Comparison of ENCODE assay signal across 16 mouse cellular contexts in genomic region chr6:100192691-100193229, GRCm38 (mm10).
DNase-seq lines count a peak whose midpoint lies in the region; ATAC-seq and TF ChIP-seq lines count a peak whose summit lies in the region.
"Had no signal": no experiment of that assay in that cellular context is flagged by ENCODE, and none has a peak within 500 bp of the region (broad histone marks: within the 10 kb centered on the region; RNA-seq: fewer than 3 reads in every experiment).

No protein-coding gene starts in this region.

- no peak for TF ChIP-seq CTCF in heart, adult 2 months (IDR thresholded peaks at IDR 0.05)

- peaks cover 19% of the 10 kb centered on the region; the same call in 1 of the 2 replicates for H3K27me3 ChIP-seq in heart, embryonic 13.5 days (replicated peaks)
- no peaks in the 10 kb centered on the region for H3K27me3 ChIP-seq in heart, adult 2 months (ENCODE audit: control insufficient read depth, insufficient read depth, low read length)
- peaks cover 40% of the 10 kb centered on the region for H3K27me3 ChIP-seq in limb, embryonic 12.5 days
- H3K27me3 ChIP-seq in limb, embryonic 10.5 days (ENCODE audit: low read depth, poor library complexity, severe bottlenecking) = peaks cover 74% of the 10 kb centered on the region
- no peaks in the 10 kb centered on the region for H3K27me3 ChIP-seq in embryonic facial prominence, embryonic 14.5 days (replicated peaks; ENCODE audit: control insufficient read depth, insufficient read depth, low read length)
- H3K27me3 ChIP-seq in splenic B cell, adult 2 months (ENCODE audit: control insufficient read depth, insufficient read depth, low read length, poor library complexity, severe bottlenecking) = no peaks in the 10 kb centered on the region

- no peak for TF ChIP-seq EP300 in heart, adult 2 months (IDR thresholded peaks at IDR 0.05; ENCODE audit: insufficient read depth, low read depth, low read length)

- H3K4me3 ChIP-seq in heart, embryonic 13.5 days = no peak overlapping the region
- H3K4me3 ChIP-seq in heart, adult 2 months = no peak overlapping the region
- no peak overlapping the region for H3K4me3 ChIP-seq in limb, embryonic 12.5 days (replicated peaks)
- H3K4me3 ChIP-seq in limb, embryonic 10.5 days = no peak overlapping the region
- no peak overlapping the region for H3K4me3 ChIP-seq in embryonic facial prominence, embryonic 14.5 days (ENCODE audit: low read depth, low read length)
- H3K4me3 ChIP-seq: liver, embryonic 12.5 days had no signal

- H3K4me1 ChIP-seq in heart, embryonic 13.5 days = peaks cover 75% of the 10 kb centered on the region
- H3K4me1 ChIP-seq in heart, adult 2 months (ENCODE audit: control insufficient read depth, insufficient read depth, low read length) = no peaks in the 10 kb centered on the region; the same call in none of the 2 replicates
- H3K4me1 ChIP-seq in limb, embryonic 12.5 days (replicated peaks) = peaks cover 36% of the 10 kb centered on the region
- peaks cover 51% of the 10 kb centered on the region for H3K4me1 ChIP-seq in limb, embryonic 10.5 days
- peaks cover 22% of the 10 kb centered on the region for H3K4me1 ChIP-seq in embryonic facial prominence, embryonic 14.5 days (ENCODE audit: control insufficient read depth, insufficient read depth, low read length)

- no peaks in the 10 kb centered on the region for H3K36me3 ChIP-seq in heart, embryonic 13.5 days
- H3K36me3 ChIP-seq in heart, adult 2 months (ENCODE audit: control insufficient read depth, insufficient read depth, low read length) = no peaks in the 10 kb centered on the region
- H3K36me3 ChIP-seq in limb, embryonic 12.5 days = no peaks in the 10 kb centered on the region
- H3K36me3 ChIP-seq in limb, embryonic 10.5 days = no peaks in the 10 kb centered on the region
- H3K36me3 ChIP-seq in embryonic facial prominence, embryonic 14.5 days (ENCODE audit: control insufficient read depth, insufficient read depth, low read length) = no peaks in the 10 kb centered on the region
- no peaks in the 10 kb centered on the region for H3K36me3 ChIP-seq in splenic B cell, adult 2 months (ENCODE audit: control insufficient read depth, insufficient read depth, low read length, poor library complexity, severe bottlenecking)
- H3K36me3 ChIP-seq: liver, embryonic 12.5 days had no signal

- TF ChIP-seq POLR2A in heart, adult 2 months (IDR thresholded peaks at IDR 0.05; ENCODE audit: insufficient read depth, low read depth, low read length) = no peak

- no peak for ATAC-seq in heart, embryonic 13.5 days (ENCODE audit: extremely low read depth, insufficient number of reproducible peaks, low FRiP score, low TSS enrichment)
- peak; percentile 30; the same call in 1 of the 2 replicates for ATAC-seq in limb, embryonic 12.5 days (ENCODE audit: insufficient number of reproducible peaks, insufficient read depth, low FRiP score, low TSS enrichment, low read depth)
- no peak for ATAC-seq in embryonic facial prominence, embryonic 14.5 days (ENCODE audit: low read depth)
- ATAC-seq: forebrain, postnatal 0 days; liver, embryonic 12.5 days had no signal

- H3K9me3 ChIP-seq in heart, embryonic 13.5 days = no peaks in the 10 kb centered on the region
- no peaks in the 10 kb centered on the region for H3K9me3 ChIP-seq in limb, embryonic 12.5 days
- no peaks in the 10 kb centered on the region for H3K9me3 ChIP-seq in limb, embryonic 10.5 days (replicated peaks)
- H3K9me3 ChIP-seq in embryonic facial prominence, embryonic 14.5 days (ENCODE audit: control insufficient read depth, low read length) = no peaks in the 10 kb centered on the region
- H3K9me3 ChIP-seq: liver, embryonic 12.5 days had no signal

- no peaks in the 10 kb centered on the region for H3K79me2 ChIP-seq in heart, adult 2 months (replicated peaks; ENCODE audit: control insufficient read depth, insufficient read depth, low read length)

- no peak overlapping the region for H3K4me2 ChIP-seq in heart, embryonic 13.5 days
- no peak overlapping the region for H3K4me2 ChIP-seq in limb, embryonic 12.5 days
- H3K4me2 ChIP-seq in embryonic facial prominence, embryonic 14.5 days (ENCODE audit: low read depth, low read length) = no peak overlapping the region
- H3K4me2 ChIP-seq: liver, embryonic 12.5 days had no signal

- intact Hi-C loops in heart, adult 2 months (cut with DNase I) = no loop called here

- WGBS in heart, embryonic 13.5 days = 62% methylated on average over 4 of the region's 4 CpGs
- 68% methylated on average over 4 of the region's 4 CpGs for WGBS in heart, adult 2 months
- 40% methylated on average over 4 of the region's 4 CpGs for WGBS in limb, embryonic 12.5 days
- 60% methylated on average over 4 of the region's 4 CpGs for WGBS in limb, embryonic 10.5 days
- 29% methylated on average over 4 of the region's 4 CpGs for WGBS in embryonic facial prominence, embryonic 14.5 days

- peak overlapping the region; percentile 29 for H3K27ac ChIP-seq in heart, embryonic 13.5 days (replicated peaks)
- no peak overlapping the region for H3K27ac ChIP-seq in heart, adult 2 months
- H3K27ac ChIP-seq in limb, embryonic 12.5 days = peak overlapping the region; percentile 62; the same call in 1 of the 2 replicates
- no peak overlapping the region for H3K27ac ChIP-seq in limb, embryonic 10.5 days
- no peak overlapping the region for H3K27ac ChIP-seq in embryonic facial prominence, embryonic 14.5 days (replicated peaks; ENCODE audit: low read depth, low read length)
- H3K27ac ChIP-seq: liver, embryonic 12.5 days; macrophage had no signal

- no peak for DNase-seq in heart, adult 2 months
- no peak for DNase-seq in limb, embryonic 10.5 days (ENCODE audit: low spot score)
- peak; percentile 77 for DNase-seq in embryonic facial prominence, embryonic 14.5 days (ENCODE audit: low spot score)
- DNase-seq in splenic B cell, adult 2 months (ENCODE audit: low read depth, low spot score) = peak; percentile 3
- DNase-seq in gastrocnemius, adult 18-20 months (ENCODE audit: low spot score) = no peak
- no peak for DNase-seq in embryo, embryonic 10 days (ENCODE audit: low spot score)
- DNase-seq: cerebellum, adult 9-10 months; forebrain, postnatal 0 days; heart, postnatal 36 days; kidney, postnatal 10 days; right cerebral cortex, adult 18-20 months; thymus, postnatal 36 days had no signal

- H3K9ac ChIP-seq in heart, embryonic 13.5 days = no peak overlapping the region
- no peak overlapping the region for H3K9ac ChIP-seq in heart, adult 2 months (ENCODE audit: low read depth, low read length)
- no peak overlapping the region for H3K9ac ChIP-seq in limb, embryonic 12.5 days (replicated peaks)
- H3K9ac ChIP-seq in embryonic facial prominence, embryonic 14.5 days (ENCODE audit: low read depth, low read length) = no peak overlapping the region
- H3K9ac ChIP-seq: forebrain, postnatal 0 days; liver, embryonic 12.5 days had no signal

Comparison
In these comparisons a context has a peak if more than half of its experiments do, and no peak if none do; other contexts are left out.
1. H3K27ac ChIP-seq: peak in heart, embryonic 13.5 days (single experiment) and limb, embryonic 12.5 days (single experiment); none in heart, adult 2 months (single experiment), limb, embryonic 10.5 days (single experiment) and embryonic facial prominence, embryonic 14.5 days (single experiment).
2. DNase-seq: peak in embryonic facial prominence, embryonic 14.5 days (single experiment) and splenic B cell, adult 2 months (single experiment); none in heart, adult 2 months (0 of 2), limb, embryonic 10.5 days (single experiment), gastrocnemius, adult 18-20 months (single experiment) and embryo, embryonic 10 days (single experiment).